In the genomic region with DNA sequence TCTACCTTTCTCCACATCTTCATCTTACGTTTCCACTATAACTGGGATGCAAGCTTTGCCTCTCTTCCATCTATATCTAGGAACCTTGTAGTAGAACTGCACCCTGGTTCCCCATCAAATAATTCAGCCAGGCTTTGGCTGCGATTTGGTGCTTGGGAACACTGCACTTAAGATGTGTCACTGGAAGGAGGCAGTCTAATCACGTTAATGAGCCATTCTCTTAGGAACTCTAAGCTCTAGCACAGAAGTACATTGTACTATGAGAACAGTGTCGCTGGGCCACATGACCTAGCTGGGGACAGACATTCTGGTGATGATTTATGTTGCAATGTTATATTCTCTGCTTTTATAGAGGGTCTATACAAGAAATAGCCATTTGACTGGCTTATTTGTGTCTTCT, we compare ENCODE assay signal across 26 mouse cellular contexts.
DNase-seq lines count a peak whose midpoint lies in the region; ATAC-seq and TF ChIP-seq lines count a peak whose summit lies in the region.
"Had no signal": no experiment of that assay in that cellular context is flagged by ENCODE, and none has a peak within 500 bp of the region (broad histone marks: within the 10 kb centered on the region; RNA-seq: fewer than 3 reads in every experiment).

No protein-coding gene starts in this region.

- H3K36me3 ChIP-seq in heart, postnatal 0 days (replicated peaks; ENCODE audit: control insufficient read depth, insufficient read depth, low read length), result no peaks in the 10 kb centered on the region
- no peaks in the 10 kb centered on the region for H3K36me3 ChIP-seq in heart, embryonic 11.5 days (ENCODE audit: control insufficient read depth, insufficient read depth, low read length)
- H3K36me3 ChIP-seq in midbrain, postnatal 0 days (ENCODE audit: insufficient read depth, low read length), result 0 out of 2 replicates have a peak, but pooled peaks cover 1% of the 10 kb centered on the region
- H3K36me3 ChIP-seq in midbrain, embryonic 14.5 days (ENCODE audit: control insufficient read depth, insufficient read depth, low read length), result no peaks in the 10 kb centered on the region
- H3K36me3 ChIP-seq in stomach, postnatal 0 days (ENCODE audit: control insufficient read depth, insufficient read depth, low read length), result no peaks in the 10 kb centered on the region
- H3K36me3 ChIP-seq: heart, embryonic 15.5 days; hindbrain, embryonic 12.5 days; limb, embryonic 13.5 days; liver, embryonic 12.5 days had no signal

- no peaks in the 10 kb centered on the region for H3K4me1 ChIP-seq in heart, postnatal 0 days (ENCODE audit: control insufficient read depth, insufficient read depth)
- H3K4me1 ChIP-seq in heart, embryonic 11.5 days (ENCODE audit: control insufficient read depth, insufficient read depth, low read length), result no peaks in the 10 kb centered on the region
- no peaks in the 10 kb centered on the region for H3K4me1 ChIP-seq in midbrain, postnatal 0 days (ENCODE audit: insufficient read depth, low read length)
- no peaks in the 10 kb centered on the region for H3K4me1 ChIP-seq in midbrain, embryonic 14.5 days (ENCODE audit: control insufficient read depth, insufficient read depth, low read length)
- H3K4me1 ChIP-seq in stomach, postnatal 0 days (replicated peaks; ENCODE audit: control insufficient read depth, insufficient read depth), result no peaks in the 10 kb centered on the region
- H3K4me1 ChIP-seq: heart, embryonic 15.5 days; hindbrain, embryonic 12.5 days; limb, embryonic 13.5 days; liver, embryonic 12.5 days had no signal

- peak; percentile 16 for TF ChIP-seq CTCF in heart, postnatal 0 days (IDR thresholded peaks at IDR 0.05; ENCODE audit: low read depth)
- peak; percentile 23 for TF ChIP-seq CTCF in midbrain, postnatal 0 days (IDR thresholded peaks at IDR 0.05)
- 0 out of 2 replicates have a peak, but pooled peaks have one; percentile 20 for TF ChIP-seq CTCF in stomach, postnatal 0 days (IDR thresholded peaks at IDR 0.05; ENCODE audit: low read depth)

- no peak overlapping the region for H3K9ac ChIP-seq in heart, postnatal 0 days (replicated peaks; ENCODE audit: low read depth, low read length)
- H3K9ac ChIP-seq in heart, embryonic 11.5 days (ENCODE audit: low read depth, low read length), result no peak overlapping the region
- no peak overlapping the region for H3K9ac ChIP-seq in midbrain, postnatal 0 days (replicated peaks; ENCODE audit: low read length, poor library complexity, severe bottlenecking)
- H3K9ac ChIP-seq in midbrain, embryonic 14.5 days (replicated peaks; ENCODE audit: low read length), result no peak overlapping the region
- no peak overlapping the region for H3K9ac ChIP-seq in stomach, postnatal 0 days (ENCODE audit: low read length)
- H3K9ac ChIP-seq: heart, embryonic 15.5 days; hindbrain, embryonic 12.5 days; limb, embryonic 13.5 days; liver, embryonic 12.5 days had no signal

- H3K9me3 ChIP-seq in heart, postnatal 0 days (replicated peaks; ENCODE audit: control insufficient read depth, low read length), result no peaks in the 10 kb centered on the region
- H3K9me3 ChIP-seq in heart, embryonic 11.5 days (replicated peaks; ENCODE audit: control insufficient read depth, low read length), result no peaks in the 10 kb centered on the region
- no peaks in the 10 kb centered on the region for H3K9me3 ChIP-seq in midbrain, postnatal 0 days (ENCODE audit: low read length)
- no peaks in the 10 kb centered on the region for H3K9me3 ChIP-seq in midbrain, embryonic 14.5 days (ENCODE audit: control insufficient read depth, low read length)
- H3K9me3 ChIP-seq in stomach, postnatal 0 days (ENCODE audit: control insufficient read depth, low read length), result no peaks in the 10 kb centered on the region
- H3K9me3 ChIP-seq: heart, embryonic 15.5 days; hindbrain, embryonic 12.5 days; limb, embryonic 13.5 days; liver, embryonic 12.5 days had no signal

- WGBS in heart, postnatal 0 days, result 49% methylated on average over 4 of the region's 4 CpGs
- 57% methylated on average over 4 of the region's 4 CpGs for WGBS in heart, embryonic 11.5 days (ENCODE audit: insufficient replicate concordance)
- 38% methylated on average over 4 of the region's 4 CpGs for WGBS in midbrain, postnatal 0 days
- WGBS in midbrain, embryonic 14.5 days, result 31% methylated on average over 4 of the region's 4 CpGs
- WGBS in stomach, postnatal 0 days, result 62% methylated on average over 4 of the region's 4 CpGs

- no peak overlapping the region for H3K4me2 ChIP-seq in heart, postnatal 0 days (ENCODE audit: low read depth, low read length)
- H3K4me2 ChIP-seq in heart, embryonic 11.5 days, result no peak overlapping the region
- no peak overlapping the region for H3K4me2 ChIP-seq in midbrain, postnatal 0 days (ENCODE audit: low read depth, low read length, poor library complexity, severe bottlenecking)
- H3K4me2 ChIP-seq in midbrain, embryonic 14.5 days (ENCODE audit: low read length), result no peak overlapping the region
- no peak overlapping the region for H3K4me2 ChIP-seq in stomach, postnatal 0 days (replicated peaks; ENCODE audit: low read depth)
- H3K4me2 ChIP-seq: heart, embryonic 15.5 days; hindbrain, embryonic 12.5 days; limb, embryonic 13.5 days; liver, embryonic 12.5 days had no signal

- peak; percentile 45; the same call in 1 of the 2 replicates for ATAC-seq in cerebellum, adult (ENCODE audit: insufficient number of reproducible peaks, low FRiP score, low TSS enrichment)
- ATAC-seq in heart, postnatal 0 days (ENCODE audit: insufficient read depth, low read depth), result no peak
- ATAC-seq in heart, embryonic 11.5 days (replicated peaks; ENCODE audit: insufficient number of reproducible peaks, low FRiP score, low TSS enrichment), result no peak
- no peak for ATAC-seq in midbrain, postnatal 0 days (ENCODE audit: low FRiP score)
- no peak for ATAC-seq in midbrain, embryonic 14.5 days (ENCODE audit: low FRiP score, low TSS enrichment)
- no peak for ATAC-seq in stomach, postnatal 0 days (ENCODE audit: low FRiP score, low TSS enrichment)
- no peak for ATAC-seq in activated CD4-positive, CD25-positive, alpha-beta regulatory T cell, adult 4 months
- ATAC-seq: forebrain, embryonic 14.5 days; liver, embryonic 12.5 days; lung, postnatal 0 days; Patski had no signal

- no peaks in the 10 kb centered on the region for H3K27me3 ChIP-seq in heart, postnatal 0 days (ENCODE audit: control insufficient read depth, insufficient read depth, low read length)
- no peaks in the 10 kb centered on the region for H3K27me3 ChIP-seq in heart, embryonic 11.5 days (ENCODE audit: control insufficient read depth, insufficient read depth, low read length)
- no peaks in the 10 kb centered on the region for H3K27me3 ChIP-seq in midbrain, postnatal 0 days (ENCODE audit: insufficient read depth, low read length)
- H3K27me3 ChIP-seq in midbrain, embryonic 14.5 days (ENCODE audit: control insufficient read depth, insufficient read depth, low read length), result no peaks in the 10 kb centered on the region
- no peaks in the 10 kb centered on the region for H3K27me3 ChIP-seq in stomach, postnatal 0 days (ENCODE audit: control insufficient read depth, insufficient read depth, low read length)
- H3K27me3 ChIP-seq: CH12.LX; heart, embryonic 15.5 days; hindbrain, embryonic 12.5 days; limb, embryonic 13.5 days; liver, embryonic 12.5 days had no signal

- TF ChIP-seq EP300 in heart, postnatal 0 days (IDR thresholded peaks at IDR 0.05; ENCODE audit: low read depth), result no peak
- TF ChIP-seq EP300 in stomach, postnatal 0 days (optimal IDR thresholded peaks at IDR 0.05), result no peak

- DNase-seq in cerebellum, adult 11 months, result no peak
- no peak for DNase-seq in heart, postnatal 0 days (ENCODE audit: low spot score)
- DNase-seq in midbrain, postnatal 0 days (ENCODE audit: low spot score), result peak; percentile 36
- no peak for DNase-seq in midbrain, embryonic 14.5 days
- no peak for DNase-seq in stomach, postnatal 0 days (ENCODE audit: low spot score)
- DNase-seq: adrenal gland, postnatal 25 days; heart, postnatal 36 days; kidney, adult 11 months; kidney, postnatal 14 days; lung, adult 18-20 months; lung, postnatal 4 days; spleen, adult 18-20 months; thymus, adult 18-20 months; thymus, postnatal 25 days had no signal

- H3K4me3 ChIP-seq in heart, postnatal 0 days (ENCODE audit: low read depth, low read length), result no peak overlapping the region
- H3K4me3 ChIP-seq in heart, embryonic 11.5 days (ENCODE audit: low read depth, low read length), result no peak overlapping the region
- no peak overlapping the region for H3K4me3 ChIP-seq in midbrain, postnatal 0 days (ENCODE audit: low read depth, low read length)
- H3K4me3 ChIP-seq in midbrain, embryonic 14.5 days (replicated peaks; ENCODE audit: low read depth, low read length), result no peak overlapping the region
- no peak overlapping the region for H3K4me3 ChIP-seq in stomach, postnatal 0 days (ENCODE audit: low read depth, low read length)
- H3K4me3 ChIP-seq: heart, embryonic 15.5 days; hindbrain, embryonic 12.5 days; left cerebral cortex, adult 2 months; limb, embryonic 13.5 days; liver, embryonic 12.5 days had no signal

- H3K27ac ChIP-seq in heart, postnatal 0 days (ENCODE audit: low read depth), result no peak overlapping the region
- H3K27ac ChIP-seq in heart, embryonic 11.5 days (ENCODE audit: low read depth, low read length), result no peak overlapping the region
- no peak overlapping the region for H3K27ac ChIP-seq in midbrain, postnatal 0 days (ENCODE audit: low read depth, low read length)
- H3K27ac ChIP-seq in midbrain, embryonic 14.5 days (replicated peaks; ENCODE audit: low read depth, low read length), result no peak overlapping the region
- H3K27ac ChIP-seq in stomach, postnatal 0 days (replicated peaks), result no peak overlapping the region
- H3K27ac ChIP-seq: heart, embryonic 15.5 days; hindbrain, embryonic 12.5 days; left cerebral cortex, adult 2 months; limb, embryonic 13.5 days; liver, embryonic 12.5 days had no signal
